In the genomic region with DNA sequence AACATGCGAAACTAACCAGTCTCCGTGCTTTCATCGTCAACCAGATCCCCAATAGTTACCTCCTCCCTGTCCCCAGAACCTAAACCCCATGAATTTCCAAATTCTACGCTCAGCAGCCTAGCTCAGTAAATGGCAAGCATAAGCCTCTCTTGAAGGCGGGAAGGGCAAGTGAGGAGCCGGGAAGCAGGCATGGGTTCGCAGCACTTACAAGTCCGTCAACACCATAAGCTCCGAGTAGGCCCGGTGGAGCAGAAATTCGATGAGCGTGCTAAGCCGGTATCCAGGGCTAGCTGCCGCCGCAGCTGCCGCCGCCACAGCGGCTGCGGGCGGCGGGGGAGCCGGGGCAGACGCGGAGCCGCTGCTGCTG, we compare ENCODE assay signal across 8 mouse cellular contexts. TPM values are rescaled to one million over a fixed set of nuclear protein-coding genes. Genes with fewer than 3 reads are reported as not detected.
DNase-seq lines count a peak whose midpoint lies in the region; ATAC-seq and TF ChIP-seq lines count a peak whose summit lies in the region.

No protein-coding gene starts in this region.

- H3K27ac ChIP-seq in cerebellum, adult 2 months (ENCODE audit: insufficient read depth, low read length) = peak overlapping the region; percentile 97
- peak overlapping the region; percentile 98 for H3K27ac ChIP-seq in lung, embryonic 15.5 days
- H3K27ac ChIP-seq in forebrain, postnatal 0 days (ENCODE audit: low read depth, low read length) = peak overlapping the region; percentile 94
- H3K27ac ChIP-seq in liver, postnatal 0 days (ENCODE audit: low read depth) = peak overlapping the region; percentile 96

- H3K4me2 ChIP-seq in lung, embryonic 15.5 days = peak overlapping the region; percentile 56
- peak overlapping the region; percentile 51 for H3K4me2 ChIP-seq in forebrain, postnatal 0 days (ENCODE audit: low read depth)
- peak overlapping the region; percentile 75 for H3K4me2 ChIP-seq in liver, postnatal 0 days (ENCODE audit: low read depth, low read length)

- H3K9me3 ChIP-seq in lung, embryonic 15.5 days = no peaks in the 10 kb centered on the region
- no peaks in the 10 kb centered on the region for H3K9me3 ChIP-seq in forebrain, postnatal 0 days (ENCODE audit: low read length)
- no peaks in the 10 kb centered on the region for H3K9me3 ChIP-seq in liver, postnatal 0 days (ENCODE audit: low read length)

- no peak for TF ChIP-seq EP300 in liver, postnatal 0 days (IDR thresholded peaks at IDR 0.05; ENCODE audit: low read depth)

- peak overlapping the region; percentile 70 for H3K9ac ChIP-seq in lung, embryonic 15.5 days
- peak overlapping the region; percentile 68 for H3K9ac ChIP-seq in forebrain, postnatal 0 days
- H3K9ac ChIP-seq in liver, postnatal 0 days (replicated peaks) = peak overlapping the region; percentile 78

- no peak for TF ChIP-seq CTCF in cerebellum, adult 2 months (IDR thresholded peaks at IDR 0.05; ENCODE audit: borderline replicate concordance, insufficient read depth, low read depth, low read length)
- TF ChIP-seq CTCF in forebrain, postnatal 0 days (IDR thresholded peaks at IDR 0.05; ENCODE audit: low read depth) = no peak
- TF ChIP-seq CTCF in liver, postnatal 0 days (IDR thresholded peaks at IDR 0.05; ENCODE audit: low read depth) = no peak

- WGBS in cerebellum, adult 2 months = 9% methylated on average over 16 of the region's 25 CpGs
- 9% methylated on average over 25 of the region's 25 CpGs for WGBS in lung, embryonic 15.5 days
- 18% methylated on average over 25 of the region's 25 CpGs for WGBS in forebrain, postnatal 0 days
- 7% methylated on average over 22 of the region's 25 CpGs for WGBS in liver, postnatal 0 days (ENCODE audit: insufficient replicate concordance)

- no peaks in the 10 kb centered on the region for H3K27me3 ChIP-seq in cerebellum, adult 2 months (ENCODE audit: control insufficient read depth, insufficient read depth, low read length)
- H3K27me3 ChIP-seq in lung, embryonic 15.5 days = peaks cover 8% of the 10 kb centered on the region; the same call in 1 of the 2 replicates
- no peaks in the 10 kb centered on the region for H3K27me3 ChIP-seq in forebrain, postnatal 0 days (ENCODE audit: insufficient read depth, low read length)
- no peaks in the 10 kb centered on the region for H3K27me3 ChIP-seq in liver, postnatal 0 days (ENCODE audit: insufficient read depth, low read length)

- DNase-seq in cerebellum, adult 2 months = no peak
- DNase-seq in cerebellum, adult 11 months = no peak
- no peak for DNase-seq in lung, adult 18-20 months
- no peak for DNase-seq in forebrain, postnatal 0 days
- no peak for DNase-seq in liver, postnatal 0 days
- DNase-seq in ovary, postnatal 14 days (ENCODE audit: low spot score) = no peak
- no peak for DNase-seq in right cerebral cortex, adult 18-20 months

- H3K4me1 ChIP-seq in cerebellum, adult 2 months (ENCODE audit: control insufficient read depth, insufficient read depth, low read length) = no peaks in the 10 kb centered on the region
- H3K4me1 ChIP-seq in lung, embryonic 15.5 days = 0 out of 2 replicates have a peak, but pooled peaks cover 6% of the 10 kb centered on the region
- no peaks in the 10 kb centered on the region for H3K4me1 ChIP-seq in forebrain, postnatal 0 days (ENCODE audit: insufficient read depth)
- H3K4me1 ChIP-seq in liver, postnatal 0 days (ENCODE audit: insufficient read depth) = no peaks in the 10 kb centered on the region

- no peak for ATAC-seq in lung, embryonic 15.5 days (ENCODE audit: borderline replicate concordance, extremely low read depth, low FRiP score, low TSS enrichment)
- no peak; the same call in 1 of the 2 replicates for ATAC-seq in forebrain, postnatal 0 days
- ATAC-seq in liver, postnatal 0 days = no peak; the same call in 1 of the 2 replicates

- no peak for TF ChIP-seq POLR2A in cerebellum, adult 2 months (IDR thresholded peaks at IDR 0.05; ENCODE audit: borderline replicate concordance, insufficient read depth, low read length)

- no peaks in the 10 kb centered on the region for H3K36me3 ChIP-seq in lung, embryonic 15.5 days
- no peaks in the 10 kb centered on the region for H3K36me3 ChIP-seq in forebrain, postnatal 0 days (ENCODE audit: insufficient read depth)
- H3K36me3 ChIP-seq in liver, postnatal 0 days (replicated peaks; ENCODE audit: insufficient read depth, low read length) = no peaks in the 10 kb centered on the region

- peak overlapping the region; percentile 73 for H3K4me3 ChIP-seq in cerebellum, adult 2 months (replicated peaks; ENCODE audit: insufficient read depth, low read depth, low read length)
- H3K4me3 ChIP-seq in lung, embryonic 15.5 days = peak overlapping the region; percentile 67
- H3K4me3 ChIP-seq in forebrain, postnatal 0 days (ENCODE audit: low read depth, low read length) = peak overlapping the region; percentile 58
- peak overlapping the region; percentile 68 for H3K4me3 ChIP-seq in liver, postnatal 0 days (ENCODE audit: low read depth, low read length)

RNA-seq across cellular contexts. Expression of gene Med14, which starts 0.6 kb away (rescaled TPM):
- polyA plus RNA-seq in cerebellum, adult 2 months (2012; rRNA removed) = 31.4 and 35.1 TPM in 2 replicates
- polyA plus RNA-seq in lung, embryonic 15.5 days (2015; fragmentation: Nextera tagmentation; extraction: Ambion mirVana) = 9.7 and 10.7 TPM in 2 replicates
- total RNA-seq in forebrain, postnatal 0 days (2014; rRNA removed) = 23.6 and 31.8 TPM in 2 replicates
- polyA plus RNA-seq in forebrain, postnatal 0 days (2015; fragmentation: Nextera tagmentation; extraction: Ambion mirVana) = 7.2 and 9.2 TPM in 2 replicates
- 3.4 and 3.6 TPM in 2 replicates for polyA plus RNA-seq in liver, postnatal 0 days (2015; fragmentation: Nextera tagmentation; extraction: Ambion mirVana)
